Mouse (Mus musculus): Measurements from ENCODE around the gene Rbm15. TPM values are rescaled to one million over a fixed set of nuclear protein-coding genes. Genes with fewer than 3 reads are reported as not detected.
A peak's percentile ranks its signal among the peaks of the same experiment; 100 is the strongest.

Rbm15 gene
- polyA plus RNA-seq, 1 experiment from 2014 or later: 20.3 TPM

- DNase-seq (peak; percentile 95), ATAC-seq (ENCODE audit: insufficient read depth) (peak; percentile 94)
- Histone ChIP-seq H3K27ac (ENCODE audit: low read depth) (peak within 1 kb of the TSS; percentile 70; the same call in 1 of the 2 replicates), H3K27me3 (ENCODE audit: insufficient read depth, low read length) (no peaks in the 10 kb centered on the region), H3K36me3 (ENCODE audit: insufficient read depth) (no peaks in the 10 kb centered on the region), H3K4me3 (ENCODE audit: low read depth, low read length) (no peak within 1 kb of the TSS), H3K4me2 (peak within 1 kb of the TSS; percentile 28; the same call in 1 of the 2 replicates), H3K9ac (no peak within 1 kb of the TSS), H3K9me3 (ENCODE audit: low read depth, low read length) (no peaks in the 10 kb centered on the region), H3K4me1 (ENCODE audit: insufficient read depth) (no peaks in the 10 kb centered on the region; the same call in 1 of the 2 replicates)
- TF ChIP-seq CTCF (IDR thresholded peaks at IDR 0.05; ENCODE audit: low read depth): no peak
- WGBS: 21% methylated on average over 9 of the region's 9 CpGs
These were observed 42.6 kb downstream of the Rbm15 start, which contains the start of gene Slc16a4 for GRCm38 (mm10) chr3:107290764-107291381. Slc16a4 (plus strand) TSS chr3:107291230.

DNA sequence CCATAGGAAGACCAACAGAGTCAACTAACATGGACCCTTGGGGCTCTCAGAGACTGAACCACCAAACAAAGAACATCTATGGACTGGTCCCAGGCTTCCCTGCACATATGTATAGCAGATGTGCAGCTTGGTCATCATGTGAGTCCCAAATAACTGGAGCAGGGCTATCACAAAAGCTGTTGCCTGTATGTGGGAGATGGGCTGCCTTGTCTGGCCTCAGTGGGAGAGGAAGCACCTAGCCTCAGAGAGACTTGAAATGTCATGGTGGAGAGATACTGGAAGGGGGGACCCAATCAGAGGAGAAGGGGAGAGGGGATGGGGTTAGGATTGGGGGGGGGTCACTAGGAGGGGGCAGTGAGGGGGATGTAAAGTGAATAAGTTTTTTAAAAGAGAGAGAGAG, 46.1 kb downstream of the Rbm15 start:
- ATAC-seq (ENCODE audit: insufficient read depth): no peak
- H3K9me3 ChIP-seq (ENCODE audit: low read depth, low read length): no peaks in the 10 kb centered on the region
- H3K4me2 ChIP-seq: no peak overlapping the region
- H3K4me3 ChIP-seq (ENCODE audit: low read depth, low read length): no peak overlapping the region
- H3K4me1 ChIP-seq (ENCODE audit: insufficient read depth): no peaks in the 10 kb centered on the region; the same call in 1 of the 2 replicates
- no peak overlapping the region for H3K27ac ChIP-seq (ENCODE audit: low read depth)
- H3K27me3 ChIP-seq (ENCODE audit: insufficient read depth, low read length): no peaks in the 10 kb centered on the region
- H3K36me3 ChIP-seq (ENCODE audit: insufficient read depth): peaks cover 14% of the 10 kb centered on the region
- TF ChIP-seq CTCF (IDR thresholded peaks at IDR 0.05; ENCODE audit: low read depth): no peak
- H3K9ac ChIP-seq: no peak overlapping the region
- no peak for DNase-seq

DNA sequence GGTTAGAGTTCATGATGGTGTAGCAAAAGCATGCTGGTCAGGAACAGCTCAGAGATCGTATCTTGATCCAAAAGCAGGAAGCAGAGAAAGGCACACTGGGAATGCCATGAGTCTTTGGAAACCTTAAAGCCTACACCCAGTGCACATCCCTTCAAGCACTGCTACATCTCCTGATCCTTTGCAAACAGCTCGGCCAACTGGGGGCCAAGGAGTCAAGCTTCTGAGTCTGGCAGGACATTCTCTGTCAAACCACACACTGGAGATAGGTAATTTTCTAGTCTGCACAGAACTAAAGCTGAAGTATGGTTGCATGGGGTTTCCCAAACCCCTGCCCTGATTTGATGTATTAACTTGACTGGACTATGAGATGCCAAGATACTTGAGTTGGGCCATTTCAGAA, 47.4 kb downstream of the Rbm15 start:
- no peak overlapping the region for H3K4me2 ChIP-seq
- 66% methylated on average over 2 of the region's 2 CpGs for WGBS
- no peak overlapping the region for H3K4me3 ChIP-seq (ENCODE audit: low read depth, low read length)

GRCm38 (mm10) chr3:107278479-107279269, 54.8 kb downstream of the Rbm15 start, which contains the start of gene Lamtor5:
Lamtor5 (plus strand) TSS chr3:107278858.
- TF ChIP-seq CTCF (IDR thresholded peaks at IDR 0.05; ENCODE audit: low read depth): no peak
- ATAC-seq (ENCODE audit: insufficient read depth): peak; percentile 92
- peaks cover 16% of the 10 kb centered on the region for H3K36me3 ChIP-seq (ENCODE audit: insufficient read depth)
- H3K4me2 ChIP-seq: peak within 1 kb of the TSS; percentile 75
- H3K27me3 ChIP-seq (ENCODE audit: insufficient read depth, low read length): no peaks in the 10 kb centered on the region
- WGBS: 3% methylated on average over 43 of the region's 43 CpGs
- peak within 1 kb of the TSS; percentile 72 for H3K4me3 ChIP-seq (ENCODE audit: low read depth, low read length)
- peak within 1 kb of the TSS; percentile 78 for H3K9ac ChIP-seq
- DNase-seq: peak; percentile 96
- H3K9me3 ChIP-seq (ENCODE audit: low read depth, low read length): no peaks in the 10 kb centered on the region
- no peak within 1 kb of the TSS for H3K27ac ChIP-seq (ENCODE audit: low read depth)
- no peaks in the 10 kb centered on the region for H3K4me1 ChIP-seq (ENCODE audit: insufficient read depth)

More for the DNA sequence above, 47.4 kb downstream of the Rbm15 start:
- TF ChIP-seq CTCF (IDR thresholded peaks at IDR 0.05; ENCODE audit: low read depth): no peak
- ATAC-seq (ENCODE audit: insufficient read depth) (no peak), DNase-seq (no peak)
- H3K4me1 ChIP-seq (ENCODE audit: insufficient read depth): no peaks in the 10 kb centered on the region
- no peak overlapping the region for H3K27ac ChIP-seq (ENCODE audit: low read depth)
- H3K9me3 ChIP-seq (ENCODE audit: low read depth, low read length): no peaks in the 10 kb centered on the region
- H3K9ac ChIP-seq: no peak overlapping the region
- H3K36me3 ChIP-seq (ENCODE audit: insufficient read depth): peaks cover 23% of the 10 kb centered on the region
- H3K27me3 ChIP-seq (ENCODE audit: insufficient read depth, low read length): no peaks in the 10 kb centered on the region

GRCm38 (mm10) chr3:107276626-107277025, 56.8 kb downstream of the Rbm15 start:
- Histone ChIP-seq H3K36me3 (ENCODE audit: insufficient read depth) (0 out of 2 replicates have a peak, but pooled peaks cover 2% of the 10 kb centered on the region), H3K4me2 (no peak overlapping the region), H3K9me3 (ENCODE audit: low read depth, low read length) (no peaks in the 10 kb centered on the region), H3K9ac (no peak overlapping the region), H3K27me3 (ENCODE audit: insufficient read depth, low read length) (no peaks in the 10 kb centered on the region), H3K4me1 (ENCODE audit: insufficient read depth) (no peaks in the 10 kb centered on the region), H3K27ac (ENCODE audit: low read depth) (no peak overlapping the region), H3K4me3 (ENCODE audit: low read depth, low read length) (no peak overlapping the region)
- DNase-seq (no peak), ATAC-seq (ENCODE audit: insufficient read depth) (no peak)
- WGBS: 85% methylated on average over 3 of the region's 3 CpGs
- no peak for TF ChIP-seq CTCF (IDR thresholded peaks at IDR 0.05; ENCODE audit: low read depth)

GRCm38 (mm10) chr3:107275996-107276395, 57.5 kb downstream of the Rbm15 start:
- WGBS: 44% methylated on average over 4 of the region's 4 CpGs
- Histone ChIP-seq H3K4me3 (ENCODE audit: low read depth, low read length) (no peak overlapping the region), H3K27ac (ENCODE audit: low read depth) (no peak overlapping the region), H3K27me3 (ENCODE audit: insufficient read depth, low read length) (no peaks in the 10 kb centered on the region), H3K9ac (no peak overlapping the region), H3K36me3 (ENCODE audit: insufficient read depth) (no peaks in the 10 kb centered on the region), H3K4me1 (ENCODE audit: insufficient read depth) (no peaks in the 10 kb centered on the region), H3K9me3 (ENCODE audit: low read depth, low read length) (no peaks in the 10 kb centered on the region), H3K4me2 (no peak overlapping the region)
- ATAC-seq (ENCODE audit: insufficient read depth) (no peak), DNase-seq (peak; percentile 40)
- 0 out of 2 replicates have a peak, but pooled peaks have one; percentile 22 for TF ChIP-seq CTCF (IDR thresholded peaks at IDR 0.05; ENCODE audit: low read depth)

Other genes starting within 250 kb of the Rbm15 start
- gene Kcna2, start 232.5 kb downstream of the Rbm15 start, polyA plus RNA-seq (2014; fragmentation: Nextera tagmentation; extraction: Ambion mirVana): 0.42 and 0.51 TPM in 2 replicates
- gene Kcna10, start 150.6 kb downstream of the Rbm15 start, polyA plus RNA-seq (2014; fragmentation: Nextera tagmentation; extraction: Ambion mirVana): not detected in 2 replicates
- 139 and 158 TPM in 2 replicates for gene Cym, start 111.9 kb downstream of the Rbm15 start, polyA plus RNA-seq (2014; fragmentation: Nextera tagmentation; extraction: Ambion mirVana)
- gene A630076J17Rik, start 103.1 kb downstream of the Rbm15 start, polyA plus RNA-seq (2014; fragmentation: Nextera tagmentation; extraction: Ambion mirVana): 0.43 and 0.54 TPM in 2 replicates
- gene Prok1, start 94.0 kb downstream of the Rbm15 start, polyA plus RNA-seq (2014; fragmentation: Nextera tagmentation; extraction: Ambion mirVana): 0.12 TPM in 1 of 2 replicates, not detected in the other
- 184 and 195 TPM in 2 replicates for gene Lamtor5, start 54.8 kb downstream of the Rbm15 start, polyA plus RNA-seq (2014; fragmentation: Nextera tagmentation; extraction: Ambion mirVana)
- 3.4 TPM in 2 replicates for gene Slc16a4, start 42.4 kb downstream of the Rbm15 start, polyA plus RNA-seq (2014; fragmentation: Nextera tagmentation; extraction: Ambion mirVana)
- 0.07 and 0.18 TPM in 2 replicates for gene Kcnc4, start 125.9 kb upstream of the Rbm15 start, polyA plus RNA-seq (2014; fragmentation: Nextera tagmentation; extraction: Ambion mirVana)
- gene Slc6a17, start 184.3 kb upstream of the Rbm15 start, polyA plus RNA-seq (2014; fragmentation: Nextera tagmentation; extraction: Ambion mirVana): 3.6 and 4.2 TPM in 2 replicates
- gene Ubl4b, start 221.4 kb upstream of the Rbm15 start, polyA plus RNA-seq (2014; fragmentation: Nextera tagmentation; extraction: Ambion mirVana): not detected in 2 replicates

Measured in lung, embryonic 14.5 days (tissue).